Mouse (Mus musculus) gastrocnemius, adult 2 months (tissue): ENCODE data around the gene Arl8b. TPM values are rescaled to one million over a fixed set of nuclear protein-coding genes. Genes with fewer than 3 reads are reported as not detected.

ENCODE experiments used
- DNase-seq: peaks from one replicate; pipeline ENCODE4 v3.0.0; 2022
- H3K27ac ChIP-seq: fragments of 200-600 bp; 2 replicates; pipeline ENCODE4 v1.8.1; 2022; ENCODE audit warnings: mild to moderate bottlenecking
- H3K4me3 ChIP-seq: fragments of 200-600 bp; 2 replicates; pipeline ENCODE4 v1.8.1; 2022; ENCODE audit warnings: mild to moderate bottlenecking, moderate library complexity
- CTCF ChIP-seq: fragments of 200-600 bp; IDR thresholded peaks from 2 replicates; pipeline ENCODE4 v1.8.1; 2022; ENCODE audit warnings: antibody characterized with exemption, mild to moderate bottlenecking, moderate library complexity
- intact Hi-C: fragments of 180-260 bp; cut with DNase I; formaldehyde crosslinking; loops from one replicate; pipeline ENCODE4 v1.15.1; 2025
- long read RNA-seq, 2 experiments: library from polyadenylated mRNA; stranded (forward); transcript quantifications; one replicate each; pipeline ENCODE4 v2.0.0; 2021
- total RNA-seq, 2 experiments: library from RNA; stranded (reverse); gene quantifications; 2 replicates each; pipeline ENCODE4 v1.2.3; 2021

Gene Arl8b
- 100 to 1,000 TPM; 110 to 120 TPM for total RNA-seq
- long read RNA-seq, experiment 1, full-length matches to known transcripts: 121 of 136 reads
- long read RNA-seq, experiment 1, partial matches to known transcripts: 11 of 136 reads
- long read RNA-seq, experiment 1, other reads (novel, unspliced or antisense): 4 of 136 reads
- long read RNA-seq, experiment 2, full-length matches to known transcripts: 129 of 148 reads
- long read RNA-seq, experiment 2, partial matches to known transcripts: 14 of 148 reads
- long read RNA-seq, experiment 2, other reads (novel, unspliced or antisense): 5 of 148 reads

DNA sequence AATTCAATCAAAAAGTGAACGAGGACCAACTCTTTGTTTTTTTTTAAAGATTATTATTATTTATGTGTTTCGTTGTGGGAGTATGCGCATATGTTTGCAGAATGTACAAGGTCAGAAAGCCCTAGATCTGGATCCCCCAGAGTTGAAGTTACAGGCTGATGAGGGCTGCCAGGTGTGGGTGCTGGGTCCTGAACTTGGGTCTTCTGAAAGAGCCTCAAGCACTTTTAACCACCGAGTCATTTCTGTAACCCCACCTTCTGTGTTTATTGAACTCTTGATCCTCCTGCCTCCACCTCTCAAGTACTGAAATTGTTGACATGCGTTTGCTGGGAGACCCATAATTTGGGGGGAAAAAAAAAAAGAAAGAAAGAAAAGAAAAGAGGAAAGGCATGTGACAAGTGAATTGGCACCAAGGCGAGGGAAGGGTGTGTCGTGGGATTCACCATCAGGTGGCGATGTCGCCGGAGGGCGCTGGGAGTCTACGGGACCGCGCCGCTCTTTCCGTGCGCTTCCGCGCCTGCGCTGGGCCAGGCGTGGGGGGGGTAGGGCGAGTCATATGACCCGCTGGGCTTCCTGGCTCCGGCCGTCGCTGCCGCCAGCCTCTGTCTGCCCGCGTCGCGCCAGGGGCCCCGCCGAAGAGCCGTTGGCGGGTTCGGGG is at the start of gene Arl8b:
Gene Arl8b, plus strand, starts transcription at position 574 of the 658 bp plus-strand sequence.
- DNase-seq: peak; percentile 98
- intact Hi-C loops: loop anchor here (1.0 kb wide), 1 partner anchor 46 kb away; the partner anchor contains the start of gene Edem1
- Histone ChIP-seq H3K4me3 (peak within 1 kb of the TSS; percentile 94), H3K27ac (peak within 1 kb of the TSS; percentile 98)
- peak; percentile 91 for TF ChIP-seq CTCF

DNA sequence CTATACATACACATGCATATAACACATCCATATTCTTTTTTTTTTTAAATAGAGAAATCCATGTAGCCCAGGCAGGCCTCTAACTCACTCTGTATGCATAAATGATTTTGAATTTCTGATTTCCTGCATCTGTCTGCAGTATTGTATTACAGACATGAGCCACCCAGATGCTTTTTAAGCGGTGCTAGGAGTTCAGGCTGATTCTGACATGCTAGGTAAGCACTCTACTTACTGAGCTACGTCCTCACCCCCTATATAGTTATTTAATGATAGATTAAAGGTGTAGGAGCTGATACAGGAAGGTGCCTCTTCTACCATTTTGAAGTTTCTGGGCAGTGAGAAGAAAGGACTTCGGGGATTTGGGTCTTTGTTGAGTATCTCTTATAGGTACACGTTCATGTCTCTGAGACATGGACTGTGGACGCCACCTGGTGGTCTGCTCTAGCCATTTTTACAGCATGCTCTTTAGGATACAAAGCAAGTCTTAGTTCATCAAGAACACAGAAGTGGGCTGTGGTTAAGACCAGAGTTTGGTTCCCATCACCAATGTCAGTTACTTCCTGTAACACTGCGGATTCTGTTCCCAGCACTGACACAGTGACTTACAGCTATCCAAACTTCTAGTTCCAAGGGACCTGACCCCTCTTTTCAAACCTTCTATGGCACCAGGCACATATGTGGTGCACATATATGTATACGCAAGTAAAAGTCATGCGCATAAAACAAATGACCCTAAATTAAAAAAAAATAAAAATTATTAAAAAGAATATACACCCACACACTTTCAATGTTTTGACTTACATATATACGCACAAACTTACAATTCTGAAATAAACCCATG is 46.8 kb upstream of the Arl8b start:
- H3K4me3 ChIP-seq: no peak overlapping the region
- peak; percentile 76 for TF ChIP-seq CTCF
- H3K27ac ChIP-seq: no peak overlapping the region
- peak; percentile 71 for DNase-seq
- intact Hi-C loops: loop anchor here (2.0 to 5.0 kb wide), 2 partner anchors 319 to 639 kb away; no protein-coding TSS in a partner anchor

DNA sequence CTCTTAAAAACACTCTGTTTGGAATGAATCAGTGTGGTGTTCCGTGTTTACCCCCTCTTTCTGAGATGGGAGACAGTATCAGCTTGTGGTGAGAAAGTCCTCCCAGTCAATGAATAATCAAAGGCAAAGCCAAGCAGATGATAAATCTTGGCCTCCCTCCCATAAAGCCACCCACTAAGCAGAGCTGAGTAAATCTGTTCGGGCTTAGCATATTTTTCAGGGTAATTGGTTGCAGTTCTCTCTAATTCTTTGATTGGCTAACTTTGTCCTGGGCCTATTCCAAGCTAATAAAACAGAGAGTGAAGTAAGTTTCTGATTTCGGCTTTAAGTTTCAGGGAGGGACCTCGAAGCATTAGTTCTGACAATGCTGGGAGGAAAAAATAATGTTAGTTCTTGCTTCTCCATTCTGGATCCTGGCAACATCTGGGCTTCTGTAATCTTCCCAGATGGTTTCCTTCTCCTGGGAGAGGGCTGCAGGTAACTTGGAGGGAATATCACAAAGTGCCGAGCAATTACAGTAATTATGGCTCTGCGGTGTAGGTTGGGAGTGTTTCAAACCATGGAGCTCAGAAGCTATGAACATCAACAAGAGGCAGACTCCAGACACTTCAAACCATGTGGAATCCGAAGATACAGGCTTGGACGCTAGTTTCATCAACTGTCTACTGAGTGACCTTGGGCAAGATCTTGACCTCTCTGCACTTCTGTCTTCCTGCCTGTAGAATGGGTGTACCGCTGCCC is 44.3 kb upstream of the Arl8b start:
- H3K4me3 ChIP-seq: no peak overlapping the region
- intact Hi-C loops: loop anchor here (5.0 kb wide), 1 partner anchor 641 kb away; no protein-coding TSS in a partner anchor
- TF ChIP-seq CTCF: no peak
- no peak for DNase-seq
- no peak overlapping the region for H3K27ac ChIP-seq

DNA sequence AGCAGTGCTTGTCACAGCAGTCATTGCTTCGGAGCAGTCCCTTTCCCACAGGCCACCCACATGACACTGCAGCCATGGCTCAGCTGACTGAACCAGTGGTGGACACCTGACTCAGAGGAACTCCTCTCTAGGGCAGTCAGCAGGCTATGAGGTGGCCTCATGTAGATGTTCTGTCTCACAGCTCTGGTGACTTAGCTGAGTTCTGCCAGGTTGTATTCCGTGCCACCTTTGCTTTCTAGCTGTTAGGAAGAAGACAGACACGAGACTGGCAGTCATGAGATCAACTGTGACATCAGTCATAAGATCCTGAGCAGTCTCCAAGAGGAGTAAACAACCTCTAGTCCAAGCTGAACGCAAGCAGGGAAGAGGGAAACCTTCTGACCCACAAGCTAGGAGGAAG is 42.3 kb upstream of the Arl8b start:
- Histone ChIP-seq H3K4me3 (no peak overlapping the region), H3K27ac (no peak overlapping the region)
- DNase-seq: peak; percentile 21
- intact Hi-C loops: no loop called here
- no peak for TF ChIP-seq CTCF

DNA sequence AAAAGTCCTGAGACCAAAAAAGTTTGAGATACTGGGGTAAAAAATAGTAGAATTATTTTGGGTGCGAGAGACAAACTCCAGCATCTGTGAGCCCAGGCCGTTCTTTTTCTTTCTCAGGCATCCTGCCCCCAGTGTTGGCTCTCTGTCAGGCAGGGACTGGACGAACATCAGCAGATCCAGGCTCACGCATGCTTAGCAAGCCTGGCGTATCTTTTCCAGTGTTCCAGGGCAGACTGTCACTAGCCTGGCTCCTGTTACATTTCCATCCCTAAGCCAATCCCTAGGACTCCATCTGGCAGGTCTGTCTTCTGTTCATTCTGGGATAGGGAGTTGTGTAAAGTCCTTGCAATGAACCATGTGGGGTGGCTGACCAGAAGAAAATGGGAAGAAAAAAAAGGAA is 39.2 kb upstream of the Arl8b start:
- DNase-seq: peak; percentile 32
- intact Hi-C loops: no loop called here
- Histone ChIP-seq H3K27ac (no peak overlapping the region), H3K4me3 (no peak overlapping the region)
- no peak for TF ChIP-seq CTCF

DNA sequence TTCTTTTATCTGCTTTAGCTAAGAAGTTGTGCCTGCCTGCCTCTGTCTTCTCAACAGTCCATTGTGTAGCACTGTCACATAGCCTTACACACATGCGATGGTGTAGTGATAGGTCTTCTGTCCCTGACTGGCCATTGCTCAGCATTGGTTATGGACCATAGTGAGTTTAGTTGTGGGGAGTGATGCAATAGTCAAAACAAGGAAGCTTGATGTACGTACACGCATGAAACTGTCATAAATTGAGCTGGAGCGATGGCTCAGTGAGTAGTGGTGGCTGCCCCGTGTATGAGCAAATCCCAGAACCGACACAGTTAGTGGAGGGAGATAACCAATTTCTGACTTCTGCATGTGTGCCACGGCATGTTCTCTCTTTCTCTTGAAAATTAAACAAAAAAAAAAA is 31.6 kb upstream of the Arl8b start:
- no peak for DNase-seq
- TF ChIP-seq CTCF: no peak
- intact Hi-C loops: no loop called here

DNA sequence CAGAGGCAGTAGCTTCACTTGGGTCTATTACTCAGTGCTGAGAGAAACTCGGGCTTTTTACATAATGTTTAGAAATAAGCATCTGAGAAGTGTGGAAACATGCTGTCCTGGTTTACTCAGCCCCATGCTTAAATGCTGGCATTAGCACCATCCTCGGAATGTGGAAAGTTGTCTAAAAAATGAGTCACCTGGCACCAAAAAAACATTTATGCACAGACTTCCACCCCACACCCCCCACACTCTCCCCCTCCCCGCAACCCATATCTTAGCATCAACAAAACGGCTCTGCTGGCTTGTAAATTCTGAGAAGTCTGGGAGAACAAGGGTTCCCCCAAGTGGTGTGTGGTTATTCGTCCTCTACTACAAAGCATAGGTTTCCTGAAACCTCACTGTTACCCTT is 30.5 kb upstream of the Arl8b start:
- no peak for DNase-seq
- intact Hi-C loops: no loop called here
- Histone ChIP-seq H3K27ac (no peak overlapping the region), H3K4me3 (no peak overlapping the region)
- TF ChIP-seq CTCF: no peak

More for the DNA sequence above, 31.6 kb upstream of the Arl8b start:
- Histone ChIP-seq H3K27ac (no peak overlapping the region), H3K4me3 (no peak overlapping the region)

DNA sequence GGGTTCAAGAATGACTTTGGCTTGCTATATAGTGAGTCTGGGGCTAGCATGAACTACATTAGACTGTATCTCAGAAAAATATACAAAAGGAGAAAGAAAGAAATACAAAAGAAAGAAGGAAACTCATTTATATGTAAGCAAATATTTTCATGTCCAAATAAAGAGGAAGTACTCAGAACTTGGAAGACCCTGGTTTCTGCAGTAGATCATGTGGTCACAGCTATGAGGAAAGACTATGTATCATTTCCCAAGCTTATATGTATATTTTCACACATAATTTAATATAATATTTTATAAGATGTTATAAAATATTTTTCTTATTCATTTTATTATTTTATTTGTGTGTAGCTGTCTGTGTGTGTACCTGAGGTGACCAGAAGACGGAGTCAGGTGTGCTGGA is 29.4 kb upstream of the Arl8b start:
- no peak for TF ChIP-seq CTCF
- no peak overlapping the region for H3K4me3 ChIP-seq
- no peak for DNase-seq
- no peak overlapping the region for H3K27ac ChIP-seq
- intact Hi-C loops: no loop called here

DNA sequence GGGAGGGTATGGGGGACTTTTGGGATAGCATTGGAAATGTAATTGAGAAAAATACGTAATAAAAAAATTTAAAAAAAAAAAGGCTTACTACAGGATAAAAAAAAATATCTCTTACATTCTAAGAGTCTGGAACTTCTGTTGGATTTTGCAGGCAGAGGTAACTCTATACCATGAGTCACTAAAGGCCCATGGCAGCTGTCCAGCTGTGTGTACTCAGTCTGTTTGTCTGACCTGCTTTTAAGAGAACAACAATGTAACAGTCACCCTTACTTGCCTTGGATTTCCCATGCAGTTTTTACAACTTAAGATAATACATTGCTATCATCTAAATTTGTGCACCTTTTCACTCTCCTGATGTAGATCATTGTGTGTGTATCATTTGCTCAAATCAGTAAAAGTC is 28.5 kb upstream of the Arl8b start:
- Histone ChIP-seq H3K4me3 (no peak overlapping the region), H3K27ac (no peak overlapping the region)
- intact Hi-C loops: no loop called here
- peak; percentile 20 for DNase-seq
- TF ChIP-seq CTCF: no peak

DNA sequence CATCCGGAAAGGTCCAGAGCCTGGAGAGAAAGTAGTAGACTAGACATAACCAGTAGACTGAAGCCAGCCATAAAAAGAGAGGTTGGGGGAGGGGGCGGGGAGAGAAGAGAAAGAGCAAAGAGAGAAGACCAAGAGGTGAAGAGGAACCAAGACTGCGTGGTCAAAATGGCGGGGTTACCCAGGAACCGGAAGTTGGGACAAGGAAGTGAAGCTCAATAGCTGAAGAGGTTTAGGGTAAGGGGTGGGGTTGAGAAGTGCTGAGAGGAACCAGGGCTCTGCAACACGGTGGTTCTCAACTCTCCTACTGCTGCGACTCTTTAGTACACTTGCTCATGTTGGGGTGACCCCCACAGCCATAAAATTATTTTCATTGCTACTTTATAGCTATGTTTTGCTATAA is 27.0 kb upstream of the Arl8b start:
- no peak for TF ChIP-seq CTCF
- no peak for DNase-seq
- intact Hi-C loops: no loop called here
- no peak overlapping the region for H3K27ac ChIP-seq
- H3K4me3 ChIP-seq: no peak overlapping the region

DNA sequence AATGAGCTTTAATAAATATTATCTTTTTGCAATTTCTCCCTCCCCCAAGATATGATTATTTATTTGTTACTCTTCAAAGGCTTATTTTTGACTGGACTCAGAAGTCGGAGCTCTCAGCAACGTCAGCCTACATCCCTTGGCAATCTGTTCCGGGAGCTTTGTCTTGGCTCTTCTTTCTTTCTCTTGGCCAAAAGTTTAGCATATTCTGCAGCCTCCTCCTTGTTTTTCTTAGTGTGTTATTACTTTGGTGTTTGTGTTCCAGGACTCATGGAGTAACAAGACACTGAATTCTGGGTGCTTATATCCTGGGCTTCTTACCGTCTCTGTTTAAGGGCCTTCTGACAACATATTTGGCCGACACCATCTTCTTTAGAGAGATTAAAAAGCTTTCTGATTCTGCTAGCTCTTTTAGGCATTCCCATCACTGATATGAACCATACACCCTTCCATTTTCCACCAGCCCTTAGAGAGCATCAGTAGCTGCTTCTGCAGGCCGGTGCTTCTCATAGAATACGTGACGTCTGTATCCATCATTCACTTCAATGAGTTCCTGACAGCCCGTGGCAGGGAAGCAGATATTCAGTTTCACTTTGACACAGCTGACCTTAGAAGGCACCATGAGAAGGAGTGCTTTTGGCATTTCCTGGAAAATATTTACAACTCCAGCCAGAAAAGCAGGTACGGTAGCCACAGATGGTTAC is 23.8 kb upstream of the Arl8b start:
- intact Hi-C loops: no loop called here
- H3K4me3 ChIP-seq: peak overlapping the region; percentile 46
- H3K27ac ChIP-seq: no peak overlapping the region
- TF ChIP-seq CTCF: no peak
- DNase-seq: no peak

DNA sequence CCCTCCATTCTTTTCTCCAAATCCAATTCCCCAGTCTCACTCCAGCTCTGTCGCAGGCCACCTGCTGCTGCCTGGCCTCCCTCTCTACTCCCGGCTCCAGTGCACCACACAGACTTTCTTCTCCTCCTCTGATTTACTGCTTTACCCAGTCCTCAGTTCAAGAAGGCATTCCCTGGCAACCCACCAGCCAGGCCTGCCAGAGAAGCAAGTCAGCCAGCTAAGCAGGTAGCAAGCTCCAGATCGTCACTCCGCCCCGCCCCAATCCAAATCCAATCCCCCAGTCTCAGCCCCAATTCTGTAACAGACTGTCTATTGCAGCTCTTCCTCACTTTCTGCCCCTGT is 23.2 kb upstream of the Arl8b start:
- intact Hi-C loops: no loop called here
- TF ChIP-seq CTCF: no peak
- peak; percentile 57 for DNase-seq
- Histone ChIP-seq H3K4me3 (peak overlapping the region; percentile 46), H3K27ac (no peak overlapping the region)
